Mouse (Mus musculus) liver, embryonic 16.5 days (tissue): ENCODE results near the gene Gnpat. TPM values are rescaled to one million over a fixed set of nuclear protein-coding genes. Genes with fewer than 3 reads are reported as not detected.

ENCODE experiments used
- ATAC-seq: fragments of 200-750 bp; cut with Nextera tagmentation; 2 replicates; pipeline ENCODE4 v1.8.0; 2017; ENCODE audit warnings: low read depth, mild to moderate bottlenecking, moderate number of reproducible peaks, moderate library complexity
- H3K27ac ChIP-seq: fragments of 300-500 bp; sonication (generic); 2 replicates; pipeline ENCODE4 v1.5.1; 2014; ENCODE audit warnings: mild to moderate bottlenecking, low read length
- H3K27me3 ChIP-seq: fragments of 300-500 bp; sonication (generic); 2 replicates; pipeline ENCODE4 v1.6.1; 2014; ENCODE audit warnings: low read depth, low read length, mixed read lengths; ENCODE audit not compliant: control insufficient read depth, insufficient read depth
- H3K36me3 ChIP-seq: fragments of 300-500 bp; sonication (generic); 2 replicates; pipeline ENCODE4 v1.6.1; 2014; ENCODE audit warnings: mild to moderate bottlenecking; ENCODE audit not compliant: control insufficient read depth, insufficient read depth
- H3K4me1 ChIP-seq: fragments of 300-500 bp; sonication (generic); 2 replicates; pipeline ENCODE4 v1.6.1; 2014; ENCODE audit warnings: low read depth, low read length, mixed read lengths; ENCODE audit not compliant: control insufficient read depth
- H3K4me2 ChIP-seq: fragments of 300-500 bp; sonication (generic); 2 replicates; pipeline ENCODE4 v1.6.1; 2014; ENCODE audit warnings: low read depth, low read length, mixed read lengths
- H3K4me3 ChIP-seq: fragments of 300-500 bp; sonication (generic); 2 replicates; pipeline ENCODE4 v1.5.1; 2014; ENCODE audit warnings: low read depth, mild to moderate bottlenecking, low read length
- H3K9ac ChIP-seq: fragments of 300-500 bp; sonication (generic); 2 replicates; pipeline ENCODE4 v1.6.1; 2014; ENCODE audit warnings: low read depth, low read length
- H3K9me3 ChIP-seq: fragments of 300-500 bp; sonication (generic); replicated peaks from 2 replicates; pipeline ENCODE4 v1.6.1; 2016; ENCODE audit warnings: low read length; ENCODE audit not compliant: control insufficient read depth
- WGBS: fragments of 180-500 bp; shearing (Covaris S2); extraction: QIAGEN DNeasy Blood & Tissue Kit; methylation state at CpG from one replicate; pipeline ENCODE4 v1.1.7; 2014; ENCODE audit not compliant: insufficient replicate concordance; 5-methylcytosine and 5-hydroxymethylcytosine counted together
- polyA plus RNA-seq: library from polyadenylated mRNA; unstranded; fragments of >200 nt; fragmentation: Nextera tagmentation; extraction: Ambion mirVana; gene quantifications from 2 replicates; pipeline ENCODE4 v1.2.1, GENCODE M21; 2015

Gene Gnpat
- polyA plus RNA-seq, 1 experiment from 2014 or later = 34.8 TPM

DNA sequence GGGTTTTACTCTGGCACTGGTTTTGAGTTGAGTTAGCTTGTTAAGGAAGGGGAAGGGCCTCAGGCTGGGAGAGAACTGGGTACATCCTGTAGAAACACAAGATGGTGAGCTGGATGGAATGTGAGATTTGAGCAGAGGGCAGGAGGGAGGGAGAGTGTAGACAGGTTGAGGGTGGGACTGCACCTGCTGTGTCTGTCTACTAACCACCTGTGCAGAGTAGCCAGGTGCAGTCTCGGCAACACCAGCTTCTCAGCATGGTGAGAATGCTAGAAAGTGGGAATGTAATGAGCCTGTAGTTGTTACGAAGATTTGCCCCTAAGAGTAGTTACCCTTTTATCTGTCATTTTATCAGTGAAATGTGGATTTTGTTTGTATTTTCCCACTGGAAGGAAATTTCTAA is 42.6 kb downstream of the Gnpat start:
- Histone ChIP-seq H3K27ac (no peak overlapping the region), H3K4me2 (no peak overlapping the region), H3K4me3 (no peak overlapping the region), H3K4me1 (no peaks in the 10 kb centered on the region; the same call in 1 of the 2 replicates), H3K27me3 (no peaks in the 10 kb centered on the region), H3K36me3 (peaks cover 52% of the 10 kb centered on the region), H3K9me3 (no peaks in the 10 kb centered on the region), H3K9ac (no peak overlapping the region)
- ATAC-seq = no peak
- 77% methylated on average over 2 of the region's 2 CpGs for WGBS

DNA sequence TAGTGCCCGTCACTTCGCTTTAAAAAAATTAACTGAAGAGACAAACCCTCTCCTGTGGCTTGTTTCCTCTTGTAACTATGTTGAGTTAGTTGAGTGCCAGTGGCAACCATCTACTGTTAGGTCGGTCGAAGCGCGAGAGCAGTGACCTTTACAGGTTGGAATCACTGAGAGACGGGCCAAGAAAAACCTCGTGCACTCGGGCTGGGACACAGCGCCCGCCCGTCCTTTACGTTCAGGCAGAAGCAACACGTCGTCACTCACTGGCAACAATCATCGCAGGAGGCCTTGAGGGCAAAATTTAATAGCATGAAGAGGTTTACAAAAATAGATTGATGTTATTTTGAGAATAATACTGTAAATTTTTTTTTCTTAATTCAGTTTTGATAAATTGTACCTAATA is 47.1 kb downstream of the Gnpat start:
- H3K9me3 ChIP-seq = no peaks in the 10 kb centered on the region
- H3K4me1 ChIP-seq = peaks cover 4% of the 10 kb centered on the region; the same call in 1 of the 2 replicates
- peaks cover 40% of the 10 kb centered on the region for H3K36me3 ChIP-seq
- ATAC-seq = no peak
- H3K4me2 ChIP-seq = no peak overlapping the region
- H3K27ac ChIP-seq = no peak overlapping the region
- H3K9ac ChIP-seq = no peak overlapping the region
- H3K27me3 ChIP-seq = no peaks in the 10 kb centered on the region
- WGBS = 91% methylated on average over 16 of the region's 16 CpGs
- no peak overlapping the region for H3K4me3 ChIP-seq

DNA sequence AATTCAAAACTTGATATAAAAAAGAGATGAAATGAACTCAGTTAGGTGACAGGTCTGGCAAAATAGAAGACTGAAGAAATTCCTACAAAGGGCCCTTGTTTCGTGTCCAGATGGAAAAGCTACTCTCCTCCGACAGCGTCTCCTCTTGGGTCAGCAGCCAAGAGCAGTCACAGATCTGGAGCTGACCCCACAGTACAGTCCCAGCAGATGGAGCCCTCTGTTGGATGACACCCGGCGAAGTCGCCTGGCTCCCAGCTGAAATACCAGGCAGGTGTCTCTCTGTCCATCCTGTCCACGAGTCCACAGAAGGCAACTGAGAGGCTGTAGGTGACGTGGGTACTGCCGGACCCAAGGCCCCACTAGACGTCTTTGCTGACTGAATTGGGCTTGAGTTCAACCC is 47.5 kb downstream of the Gnpat start:
- 83% methylated on average over 10 of the region's 10 CpGs for WGBS
- ATAC-seq = no peak
- Histone ChIP-seq H3K4me1 (peaks cover 4% of the 10 kb centered on the region; the same call in 1 of the 2 replicates), H3K36me3 (peaks cover 40% of the 10 kb centered on the region), H3K27me3 (no peaks in the 10 kb centered on the region), H3K27ac (no peak overlapping the region), H3K9ac (no peak overlapping the region), H3K9me3 (no peaks in the 10 kb centered on the region), H3K4me3 (no peak overlapping the region), H3K4me2 (no peak overlapping the region)

DNA sequence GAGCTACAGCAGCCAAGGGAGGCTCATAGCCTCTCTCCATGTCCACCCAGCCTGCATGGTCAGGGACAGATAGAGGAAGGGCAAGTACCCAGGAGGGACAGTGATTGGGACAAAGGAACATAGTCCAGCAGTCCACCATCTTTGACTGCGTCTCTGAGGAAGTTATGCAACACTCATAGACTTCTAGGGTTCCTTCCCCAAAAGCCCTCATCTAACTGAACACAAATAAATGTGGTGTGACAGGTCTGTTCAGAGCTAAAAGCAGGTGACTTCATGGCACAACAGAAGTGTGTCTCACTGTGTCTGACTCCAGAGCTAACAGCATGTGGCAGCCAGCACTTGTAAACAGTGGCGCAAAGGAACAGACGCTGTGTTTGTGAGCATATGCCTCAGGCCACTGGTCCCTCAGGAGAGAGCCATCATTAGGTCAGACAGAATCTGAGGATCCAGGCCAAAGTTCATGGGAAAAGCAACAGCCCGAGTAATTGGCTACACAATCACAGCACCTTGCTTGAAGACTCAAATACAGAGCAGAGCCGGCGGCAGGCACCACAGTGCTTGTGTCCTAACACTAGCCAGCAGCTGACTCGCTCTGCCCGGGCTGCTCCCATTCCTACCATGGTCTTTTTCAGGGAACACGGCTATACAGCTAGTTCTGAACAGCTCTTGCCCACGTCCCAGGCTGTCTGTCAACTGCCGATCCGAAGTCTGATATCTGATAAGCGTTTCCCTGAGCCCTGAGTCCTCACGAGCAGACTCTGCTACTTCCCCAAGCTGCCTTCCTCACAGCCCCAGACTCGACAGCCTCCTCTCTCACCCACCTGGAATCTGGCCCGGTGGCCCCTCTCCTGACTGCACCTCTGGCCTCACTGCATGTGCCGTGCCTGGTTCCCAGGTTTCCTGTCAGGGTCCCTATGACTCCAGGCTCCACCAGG is 49.4 kb downstream of the Gnpat start:
- WGBS = 48% methylated on average over 17 of the region's 17 CpGs
- no peak for ATAC-seq
- Histone ChIP-seq H3K4me2 (no peak overlapping the region), H3K27ac (no peak overlapping the region), H3K4me3 (no peak overlapping the region), H3K9ac (no peak overlapping the region), H3K9me3 (no peaks in the 10 kb centered on the region), H3K36me3 (peaks cover 40% of the 10 kb centered on the region), H3K27me3 (no peaks in the 10 kb centered on the region), H3K4me1 (peaks cover 4% of the 10 kb centered on the region; the same call in 1 of the 2 replicates)

DNA sequence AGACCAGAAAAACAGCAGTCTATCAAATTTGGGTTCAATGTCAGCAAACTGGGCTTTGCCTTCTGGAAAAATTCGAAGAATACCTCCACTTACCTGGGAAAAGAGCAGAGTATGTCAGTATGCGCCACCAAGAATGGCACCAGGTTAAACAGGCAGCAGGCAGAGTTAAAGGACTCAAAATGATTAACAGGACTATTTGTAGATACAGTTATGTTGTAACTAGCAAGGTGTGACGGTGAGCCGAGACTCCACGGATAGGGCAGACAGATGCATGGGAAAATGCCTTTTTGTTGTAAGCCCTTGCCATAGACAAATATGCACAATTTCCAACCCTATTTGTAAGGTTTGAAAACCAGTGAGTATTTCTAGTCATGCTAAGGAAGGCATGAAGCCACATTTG is 51.2 kb downstream of the Gnpat start:
- Histone ChIP-seq H3K4me1 (peaks cover 4% of the 10 kb centered on the region; the same call in 1 of the 2 replicates), H3K9me3 (no peaks in the 10 kb centered on the region), H3K9ac (no peak overlapping the region), H3K36me3 (peaks cover 34% of the 10 kb centered on the region), H3K4me2 (no peak overlapping the region), H3K27me3 (no peaks in the 10 kb centered on the region), H3K27ac (no peak overlapping the region), H3K4me3 (no peak overlapping the region)
- ATAC-seq = no peak
- WGBS = 93% methylated on average over 5 of the region's 5 CpGs

DNA sequence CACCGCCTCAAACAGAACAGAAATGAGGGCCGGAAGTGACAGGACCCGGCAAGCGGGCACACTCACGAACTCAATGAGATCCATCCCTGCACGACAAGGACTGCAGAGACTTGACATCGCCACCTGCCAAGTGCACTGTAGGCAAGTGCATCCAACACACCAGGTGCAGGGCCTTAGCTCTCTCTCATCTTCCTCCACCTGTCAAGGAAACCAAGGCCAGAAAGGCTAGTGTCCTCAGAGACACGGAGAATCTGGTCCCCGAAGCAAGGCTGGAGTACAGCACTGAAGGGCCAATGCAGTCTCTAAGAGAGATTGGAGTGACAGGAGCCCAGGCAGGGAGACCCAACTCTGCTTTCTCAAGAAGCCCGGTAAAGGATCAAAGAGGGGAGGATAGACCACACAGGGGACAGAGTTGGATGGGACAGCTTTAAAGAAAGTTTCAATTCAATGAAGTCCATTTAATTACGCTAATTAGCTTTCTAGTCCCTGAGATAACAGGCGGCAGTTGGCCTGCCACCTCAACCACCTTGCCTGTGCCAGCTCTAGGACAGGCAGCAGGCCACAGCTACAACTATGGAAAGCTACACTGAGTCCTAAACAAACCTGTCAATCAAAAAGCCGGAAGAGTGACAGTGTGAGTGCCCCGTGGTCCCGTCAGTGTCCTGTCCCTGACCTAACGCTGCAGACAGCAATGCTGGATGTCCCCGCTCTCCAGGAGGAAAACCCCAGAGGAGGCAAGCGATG is 55.1 kb downstream of the Gnpat start:
- Histone ChIP-seq H3K9me3 (no peaks in the 10 kb centered on the region), H3K27me3 (no peaks in the 10 kb centered on the region), H3K36me3 (peaks cover 12% of the 10 kb centered on the region), H3K4me1 (peaks cover 15% of the 10 kb centered on the region), H3K4me3 (no peak overlapping the region), H3K9ac (no peak overlapping the region), H3K4me2 (no peak overlapping the region), H3K27ac (no peak overlapping the region)
- no peak for ATAC-seq
- WGBS = 79% methylated on average over 18 of the region's 18 CpGs

DNA sequence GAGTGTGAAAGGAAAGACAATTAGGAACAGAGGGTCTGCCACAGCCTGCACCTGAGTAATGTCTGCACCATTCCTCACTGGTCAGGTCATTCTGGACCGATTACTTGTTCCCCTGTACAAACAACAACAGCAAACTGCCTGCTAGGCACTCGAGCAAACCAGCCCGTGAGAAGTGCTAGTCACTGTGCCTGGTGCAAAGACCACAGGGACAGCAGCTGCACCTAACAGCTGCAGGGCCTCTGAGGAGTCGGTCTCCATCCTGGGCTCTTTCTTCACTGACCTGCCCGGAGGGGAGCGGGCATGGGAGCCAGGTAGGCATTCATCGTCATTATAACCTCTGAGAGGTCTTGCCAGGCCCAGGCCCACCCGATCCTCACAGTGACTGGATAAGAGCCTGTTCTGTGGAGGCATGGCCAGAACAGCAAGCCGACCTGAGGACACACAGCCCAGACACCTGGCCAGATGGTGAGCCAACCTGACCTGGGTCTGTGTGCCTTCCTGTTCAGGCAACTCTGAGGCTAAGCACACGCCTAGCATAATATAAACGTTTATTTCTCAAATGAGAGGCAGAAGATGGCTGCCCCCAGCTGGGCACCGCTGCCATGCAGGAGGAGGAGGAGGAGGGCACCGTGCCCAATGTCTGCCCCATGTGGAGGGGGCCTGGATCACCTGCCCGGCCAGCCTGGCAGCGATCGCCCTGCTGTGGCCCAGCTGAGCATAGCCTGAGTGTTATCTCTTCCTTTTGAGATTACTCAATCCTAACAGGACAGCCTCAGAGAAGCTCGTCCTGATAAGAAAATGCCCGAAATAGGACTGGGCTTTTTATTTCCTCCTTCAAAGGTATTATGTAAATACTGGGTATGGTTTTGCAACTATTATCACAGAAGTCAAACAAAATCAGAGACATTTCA is 58.8 kb downstream of the Gnpat start:
- ATAC-seq = peak; percentile 28; the same call in 1 of the 2 replicates
- H3K27ac ChIP-seq = no peak overlapping the region
- 41% methylated on average over 18 of the region's 18 CpGs for WGBS
- H3K9ac ChIP-seq = no peak overlapping the region
- H3K4me1 ChIP-seq = peaks cover 29% of the 10 kb centered on the region
- H3K27me3 ChIP-seq = no peaks in the 10 kb centered on the region
- H3K36me3 ChIP-seq = no peaks in the 10 kb centered on the region
- H3K4me2 ChIP-seq = peak overlapping the region; percentile 31; the same call in 1 of the 2 replicates
- no peaks in the 10 kb centered on the region for H3K9me3 ChIP-seq
- no peak overlapping the region for H3K4me3 ChIP-seq

DNA sequence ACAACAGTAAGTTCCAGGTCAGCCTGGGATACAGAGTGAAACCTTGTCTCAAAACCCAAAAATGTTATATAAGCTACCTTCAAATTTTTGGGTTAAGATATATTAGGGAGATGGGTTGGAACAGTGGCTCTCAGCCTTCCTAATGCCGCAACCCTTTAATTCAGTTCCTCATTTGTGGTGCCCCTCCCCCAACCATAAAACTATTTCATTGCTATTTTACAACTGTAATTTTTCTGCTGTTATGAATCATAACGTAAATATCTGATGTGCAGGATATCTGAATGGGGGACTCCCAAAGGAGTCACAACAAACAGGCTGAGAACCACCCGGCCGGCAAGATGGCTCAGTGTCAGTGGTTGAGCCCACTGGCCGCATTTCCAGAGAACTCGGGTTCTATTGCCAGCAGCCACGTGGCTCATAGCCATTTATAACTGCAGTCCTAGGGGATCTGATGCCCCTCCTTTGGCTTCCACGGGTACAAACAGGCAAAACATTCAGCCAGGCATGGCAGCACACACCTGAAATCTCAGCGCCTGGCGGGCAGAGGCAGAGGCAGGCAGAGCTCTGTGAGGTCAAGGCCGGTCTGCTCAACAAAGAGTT is 59.8 kb downstream of the Gnpat start:
- Histone ChIP-seq H3K27me3 (no peaks in the 10 kb centered on the region), H3K9me3 (no peaks in the 10 kb centered on the region), H3K4me1 (peaks cover 29% of the 10 kb centered on the region), H3K27ac (no peak overlapping the region), H3K4me2 (peak overlapping the region; percentile 31; the same call in 1 of the 2 replicates), H3K9ac (no peak overlapping the region), H3K36me3 (no peaks in the 10 kb centered on the region), H3K4me3 (no peak overlapping the region)
- WGBS = 63% methylated on average over 11 of the region's 11 CpGs
- no peak for ATAC-seq
